Mouse (Mus musculus) c-Kit-negative CD71-positive TER-119-positive erythroid progenitor cells, embryonic 14.5 days (primary cell): Measurements from ENCODE around the gene Slc15a1.
A peak's percentile ranks its signal among the peaks of the same experiment; 100 is the strongest.

Source experiments
- DNase-seq: peaks from one replicate; pipeline ENCODE4 v3.0.0-alpha.2; 2013; ENCODE audit warnings: low read depth, low spot score

Gene Slc15a1

GRCm38 (mm10) chr14:121492328-121492727 is 12.7 kb downstream of the Slc15a1 start:
- DNase-seq = no peak

DNA sequence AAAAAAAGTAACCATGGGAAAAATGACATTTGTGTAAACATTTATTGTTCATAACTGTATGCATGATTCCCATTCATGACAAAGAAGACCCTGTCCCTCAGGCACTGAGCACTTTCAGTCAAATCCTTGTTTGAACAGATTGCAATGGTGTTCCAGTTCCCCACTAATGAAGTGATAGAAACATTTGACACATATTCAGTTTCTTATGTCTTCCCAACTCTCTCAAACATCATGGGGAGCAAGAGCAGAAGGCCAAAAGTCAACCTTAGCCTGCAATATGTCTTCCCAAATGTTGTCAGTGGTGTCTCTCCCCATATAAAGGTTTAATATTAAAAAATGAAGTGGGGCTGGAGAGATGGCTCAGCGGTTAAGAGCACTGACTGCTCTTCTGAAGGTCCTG is 19.3 kb downstream of the Slc15a1 start:
- no peak for DNase-seq

DNA sequence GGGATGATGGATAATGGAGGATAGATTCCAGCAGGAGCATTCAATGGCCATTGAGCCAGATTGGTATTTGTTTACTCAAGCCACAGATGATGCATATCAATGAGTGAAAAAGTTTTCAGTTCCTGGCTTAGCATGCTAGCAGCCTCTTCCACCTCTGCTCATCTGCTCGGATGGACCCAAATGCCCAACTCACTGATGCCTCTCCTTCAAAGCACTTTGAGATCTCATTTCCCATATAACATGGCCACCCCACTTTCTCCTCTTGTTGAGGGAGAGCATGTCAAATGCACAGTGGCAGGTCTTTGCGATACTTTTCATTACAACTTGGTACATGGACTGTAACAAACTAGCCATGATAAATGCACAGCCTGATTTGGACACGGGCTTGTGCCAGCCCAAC is 20.6 kb downstream of the Slc15a1 start:
- DNase-seq = no peak

DNA sequence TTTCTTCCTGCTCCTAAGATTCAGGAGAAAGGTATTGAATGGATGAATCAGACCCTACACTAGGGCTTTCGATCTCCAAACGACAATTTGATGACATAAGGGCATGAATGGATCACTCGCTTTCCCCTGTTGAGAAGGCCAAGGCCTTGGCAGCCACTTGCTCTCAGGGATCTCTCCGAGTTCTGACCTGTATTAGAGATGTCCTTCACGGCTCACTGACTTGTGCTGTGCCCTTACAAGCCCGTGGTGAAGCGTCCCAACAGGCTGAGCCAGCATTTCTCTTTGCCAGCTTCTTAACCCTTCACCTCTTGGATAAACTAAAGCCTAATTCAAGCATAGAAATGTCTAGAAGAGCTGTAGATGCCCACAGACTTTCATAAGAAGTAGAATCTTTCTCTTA is 22.9 kb downstream of the Slc15a1 start:
- no peak for DNase-seq

- no peak for DNase-seq
Measured at GRCm38 (mm10) chr14:121481591-121481990, 23.5 kb downstream of the Slc15a1 start.

- DNase-seq = no peak
Measured at GRCm38 (mm10) chr14:121479096-121479495, 26.0 kb downstream of the Slc15a1 start.

DNA sequence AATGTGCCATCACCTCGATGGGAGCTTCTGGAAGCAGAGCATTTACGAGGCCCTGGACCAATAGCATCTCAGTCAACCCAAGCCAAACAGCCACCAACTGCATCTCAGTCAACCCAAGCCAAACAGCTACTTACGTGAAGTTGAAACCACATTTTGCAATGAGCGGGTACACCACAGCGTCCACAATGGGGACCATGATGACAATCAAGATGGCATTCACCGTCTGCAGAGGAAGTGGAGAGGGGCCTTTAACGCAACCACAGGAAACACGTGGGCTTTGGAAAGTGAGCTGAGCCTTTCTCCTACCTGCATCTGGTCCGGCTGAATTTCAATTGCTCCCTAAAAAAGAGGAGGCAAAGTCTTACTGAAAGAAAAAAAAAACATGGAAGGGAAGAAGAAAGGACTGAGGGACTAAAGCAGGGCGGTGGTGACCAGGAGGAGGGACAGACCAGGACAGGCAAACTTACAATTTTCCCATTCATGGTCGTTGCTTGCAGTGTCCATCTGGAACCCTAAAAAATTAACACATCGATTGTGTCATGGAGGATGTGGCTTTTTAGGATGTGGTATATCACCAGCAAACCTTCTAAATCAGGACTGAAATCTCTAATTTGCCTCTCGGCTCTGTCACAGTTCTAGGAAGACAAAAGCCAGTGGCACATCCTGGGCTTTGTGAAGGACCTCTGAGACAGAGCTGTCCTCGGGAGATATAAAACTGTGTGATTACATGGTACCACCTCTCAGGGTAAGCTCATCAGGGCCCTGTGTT is 26.9 kb downstream of the Slc15a1 start:
- no peak for DNase-seq

- DNase-seq = no peak
Measured at GRCm38 (mm10) chr14:121473869-121474268, 31.2 kb downstream of the Slc15a1 start.

DNA sequence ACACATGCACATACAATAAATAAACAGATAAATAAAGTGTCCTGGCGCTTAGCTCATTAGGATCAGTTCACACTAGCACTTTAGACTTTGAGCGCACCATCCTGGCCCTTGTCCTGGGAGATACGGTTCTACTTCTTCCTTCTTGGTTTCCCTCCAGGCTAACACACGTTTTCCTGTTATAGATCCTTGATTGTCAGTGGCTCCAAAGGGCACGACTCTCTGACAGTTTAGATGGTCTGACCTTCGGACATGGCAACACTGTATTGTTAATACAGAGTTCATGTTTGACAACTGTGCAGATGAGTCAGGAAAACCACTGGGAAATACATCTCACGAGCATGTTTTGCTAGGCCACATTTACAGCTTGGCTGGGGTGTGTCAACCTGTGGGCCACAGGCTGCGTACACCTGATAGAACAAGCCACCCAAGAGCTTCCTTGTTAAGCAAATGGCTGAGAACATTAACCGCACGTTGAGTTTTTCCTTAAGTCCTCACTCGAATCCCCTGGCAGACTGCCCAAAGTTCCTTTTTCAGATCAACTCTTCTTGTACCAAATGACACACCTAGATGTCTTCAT is 33.4 kb downstream of the Slc15a1 start:
- DNase-seq = no peak

GRCm38 (mm10) chr14:121469601-121470000 is 35.5 kb downstream of the Slc15a1 start:
- no peak for DNase-seq

DNA sequence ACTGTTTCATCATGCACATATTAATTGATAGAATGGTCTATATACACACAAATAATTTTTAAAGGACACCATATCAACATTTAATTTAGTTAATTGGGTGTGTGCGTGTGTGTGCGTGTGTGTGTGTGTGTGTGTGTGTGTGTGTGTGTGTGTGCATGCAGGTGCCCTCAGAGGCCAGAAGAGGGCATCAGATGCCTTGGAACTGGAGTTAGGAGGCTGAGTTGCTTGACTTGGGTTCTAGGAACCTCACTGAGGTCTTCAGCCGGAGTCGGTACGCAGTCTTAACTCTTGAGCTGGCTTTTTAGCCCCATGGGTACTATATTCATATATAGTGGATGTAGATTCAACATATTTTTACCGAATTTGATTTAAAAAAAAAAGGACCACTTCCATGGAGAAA is 37.4 kb downstream of the Slc15a1 start:
- no peak for DNase-seq

GRCm38 (mm10) chr14:121466501-121466900 is 38.6 kb downstream of the Slc15a1 start:
- DNase-seq = no peak

DNA sequence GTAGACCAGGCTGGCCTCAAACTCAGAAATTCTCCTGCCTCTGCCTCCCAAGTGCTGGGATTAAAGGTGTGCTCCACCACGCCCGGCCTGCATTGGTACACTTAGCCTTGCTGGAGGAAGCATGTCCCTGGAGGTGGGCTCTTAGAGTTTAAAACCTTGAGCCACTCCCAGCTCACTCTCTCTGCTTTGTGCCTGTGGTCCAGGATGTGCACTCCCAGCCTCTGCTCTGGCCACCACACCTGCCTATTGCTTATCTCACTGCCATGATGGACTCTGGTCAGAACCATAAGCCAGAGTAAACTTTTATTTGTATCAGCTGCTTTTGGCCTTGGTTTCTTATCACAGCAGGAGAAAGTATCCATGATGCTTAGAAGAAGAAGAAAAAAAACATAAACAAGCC is 40.7 kb downstream of the Slc15a1 start:
- DNase-seq = no peak

- DNase-seq = no peak
Measured at GRCm38 (mm10) chr14:121462756-121463155, 42.3 kb downstream of the Slc15a1 start.

GRCm38 (mm10) chr14:121460966-121461365 is 44.1 kb downstream of the Slc15a1 start:
- no peak for DNase-seq

DNA sequence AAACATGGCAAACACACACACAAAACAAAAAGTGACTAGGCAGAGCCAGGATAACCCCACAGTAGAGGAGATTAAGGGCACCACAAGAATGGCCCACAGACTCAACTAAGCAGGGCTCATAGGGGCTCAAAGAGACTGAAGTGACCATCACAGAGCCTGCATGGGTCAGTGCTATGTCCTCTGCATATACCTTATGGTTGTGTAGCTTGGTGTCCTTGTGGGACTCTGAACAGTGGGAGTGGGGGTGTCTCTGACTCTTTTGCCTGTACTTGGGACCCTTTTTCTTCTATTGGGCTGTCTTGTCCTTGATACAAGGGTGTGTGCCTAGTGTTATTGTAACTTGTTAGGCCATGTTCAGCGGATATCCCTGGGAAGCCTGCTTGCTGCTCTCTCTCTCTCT is 46.5 kb downstream of the Slc15a1 start:
- no peak for DNase-seq

GRCm38 (mm10) chr14:121457536-121457935 is 47.5 kb downstream of the Slc15a1 start:
- DNase-seq = no peak

DNA sequence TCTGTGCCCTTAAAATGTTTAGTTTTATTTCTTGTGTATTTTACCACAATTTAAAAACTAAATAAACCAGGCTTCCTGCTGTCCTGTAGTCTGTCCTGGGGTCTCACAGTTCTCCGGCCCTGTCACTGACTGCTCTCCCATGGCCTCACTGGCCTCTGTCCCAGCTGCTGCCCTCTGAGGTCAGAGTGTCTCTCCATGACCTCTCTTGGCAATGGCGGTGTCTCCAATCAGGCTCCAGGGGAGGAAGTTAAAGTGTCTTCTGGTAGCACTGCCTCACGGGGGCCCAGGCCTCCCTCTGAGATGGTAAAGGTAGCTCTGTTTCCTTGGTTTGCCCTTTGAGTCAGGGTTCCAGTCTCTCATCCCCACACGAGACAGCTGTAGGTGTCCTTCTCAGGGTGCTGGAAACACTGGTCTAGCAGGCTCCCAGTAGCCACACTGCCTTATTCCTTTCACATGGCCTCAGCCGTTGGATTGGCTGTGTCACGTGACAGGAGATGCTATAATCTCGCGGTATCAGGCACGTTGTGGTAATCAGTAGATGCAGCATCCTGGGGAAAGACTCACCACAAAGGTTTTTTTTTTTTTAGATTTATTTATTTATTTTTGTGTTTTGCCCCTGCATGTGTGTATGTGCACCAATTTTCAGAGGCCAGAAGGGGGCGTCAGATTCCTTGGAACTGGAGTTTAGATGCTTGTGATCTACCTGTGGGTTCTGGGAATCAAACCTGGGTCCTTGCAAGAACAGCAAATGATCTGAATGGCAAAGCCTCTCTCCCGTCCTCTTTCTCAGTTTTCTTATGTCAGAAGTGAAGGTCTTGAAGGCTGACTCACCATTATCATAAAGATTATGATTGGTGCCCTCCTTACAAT is 48.4 kb downstream of the Slc15a1 start:
- no peak for DNase-seq

DNA sequence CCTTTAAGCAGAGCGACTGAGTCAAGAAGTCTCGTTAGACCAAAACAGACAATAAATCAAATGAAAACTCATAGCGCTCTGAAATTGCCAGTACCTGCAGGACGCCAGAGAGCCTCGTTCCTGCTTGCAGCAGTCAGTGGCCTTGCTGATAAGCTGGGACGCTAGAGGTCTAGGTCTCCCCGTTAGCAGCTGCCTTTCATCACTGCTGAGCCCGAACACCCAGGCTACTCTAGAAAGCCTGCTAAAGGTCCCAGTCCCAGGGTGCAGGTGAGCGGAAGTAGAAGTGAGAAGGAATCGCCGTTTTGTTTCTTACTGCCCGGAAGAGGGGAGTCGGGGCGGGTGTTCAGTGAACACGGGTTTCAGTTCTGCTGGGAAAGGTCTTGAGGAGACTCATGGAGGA is 49.1 kb downstream of the Slc15a1 start:
- no peak for DNase-seq

- DNase-seq = peak; percentile 56
Measured at GRCm38 (mm10) chr14:121455527-121455926, 49.5 kb downstream of the Slc15a1 start.

DNA sequence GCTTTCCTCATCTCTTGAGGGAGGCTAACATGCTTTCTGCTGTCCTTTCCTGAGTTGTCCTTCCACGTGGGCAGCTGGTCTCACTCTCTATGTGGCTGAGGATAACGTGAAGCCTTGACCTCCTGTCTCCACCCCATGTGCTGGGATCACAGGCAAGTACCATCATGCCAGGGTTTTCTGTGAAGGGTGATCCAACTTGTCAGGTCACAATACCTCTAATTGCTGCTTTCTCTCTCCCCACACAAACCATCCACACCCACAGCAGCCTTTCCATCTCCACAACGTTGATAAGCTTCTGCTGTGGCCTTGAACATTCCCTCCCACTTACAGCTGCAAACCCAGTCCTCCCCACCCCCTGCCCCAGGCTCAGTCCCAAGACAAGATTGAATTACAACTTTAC is 51.9 kb downstream of the Slc15a1 start:
- no peak for DNase-seq

- DNase-seq = no peak
Measured at GRCm38 (mm10) chr14:121452227-121452626, 52.8 kb downstream of the Slc15a1 start.
